Mouse (Mus musculus): ENCODE results near the gene Nhs. TPM values are rescaled to one million over a fixed set of nuclear protein-coding genes. Genes with fewer than 3 reads are reported as not detected.

The Nhs gene
- polyA plus RNA-seq, 1 experiment = 0.13 TPM

GRCm38 (mm10) chrX:161977236-161977841 is 182.2 kb downstream of the Nhs start:
- H3K79me2 ChIP-seq (ENCODE audit: control insufficient read depth, insufficient read depth) = no peaks in the 10 kb centered on the region
- no peak overlapping the region for H3K4me3 ChIP-seq (ENCODE audit: insufficient read depth, poor library complexity, severe bottlenecking)
- TF ChIP-seq MYOG (IDR thresholded peaks at IDR 0.05; ENCODE audit: control insufficient read depth, extremely low read depth, insufficient read length) (no peak), FOSL1 (IDR thresholded peaks at IDR 0.05; ENCODE audit: insufficient read depth, low read length, poor library complexity, severe bottlenecking) (no peak), CEBPB (IDR thresholded peaks at IDR 0.05; ENCODE audit: low read depth) (no peak), CTCF (IDR thresholded peaks at IDR 0.05; ENCODE audit: control insufficient read depth, insufficient read depth, insufficient read length) (no peak), MYOD1 (IDR thresholded peaks at IDR 0.05; ENCODE audit: control insufficient read depth, insufficient read length, low read depth) (no peak), MAX (IDR thresholded peaks at IDR 0.05) (no peak), USF1 (IDR thresholded peaks at IDR 0.05; ENCODE audit: low read depth) (no peak)
- no peak overlapping the region for H3ac ChIP-seq (ENCODE audit: control insufficient read depth, insufficient read length, low read depth)
- H3K27me3 ChIP-seq (ENCODE audit: control insufficient read depth, insufficient read depth, insufficient read length) = no peaks in the 10 kb centered on the region
- H3K36me3 ChIP-seq (ENCODE audit: control insufficient read depth, insufficient read depth) = no peaks in the 10 kb centered on the region
- no peaks in the 10 kb centered on the region for H3K79me3 ChIP-seq (ENCODE audit: low read depth)

GRCm38 (mm10) chrX:161976376-161976775 is 183.2 kb downstream of the Nhs start:
- TF ChIP-seq MYOD1 (IDR thresholded peaks at IDR 0.05; ENCODE audit: control insufficient read depth, insufficient read length, low read depth) (no peak), MYOG (IDR thresholded peaks at IDR 0.05; ENCODE audit: control insufficient read depth, extremely low read depth, insufficient read length) (no peak), MAX (IDR thresholded peaks at IDR 0.05) (no peak), USF1 (IDR thresholded peaks at IDR 0.05; ENCODE audit: low read depth) (no peak), CEBPB (IDR thresholded peaks at IDR 0.05; ENCODE audit: low read depth) (no peak), FOSL1 (IDR thresholded peaks at IDR 0.05; ENCODE audit: insufficient read depth, low read length, poor library complexity, severe bottlenecking) (no peak), CTCF (IDR thresholded peaks at IDR 0.05; ENCODE audit: control insufficient read depth, insufficient read depth, insufficient read length) (no peak)
- Histone ChIP-seq H3K4me3 (ENCODE audit: insufficient read depth, poor library complexity, severe bottlenecking) (no peak overlapping the region), H3K36me3 (ENCODE audit: control insufficient read depth, insufficient read depth) (no peaks in the 10 kb centered on the region), H3ac (ENCODE audit: control insufficient read depth, insufficient read length, low read depth) (no peak overlapping the region), H3K79me2 (ENCODE audit: control insufficient read depth, insufficient read depth) (no peaks in the 10 kb centered on the region), H3K79me3 (ENCODE audit: low read depth) (no peaks in the 10 kb centered on the region), H3K27me3 (ENCODE audit: control insufficient read depth, insufficient read depth, insufficient read length) (no peaks in the 10 kb centered on the region)

DNA sequence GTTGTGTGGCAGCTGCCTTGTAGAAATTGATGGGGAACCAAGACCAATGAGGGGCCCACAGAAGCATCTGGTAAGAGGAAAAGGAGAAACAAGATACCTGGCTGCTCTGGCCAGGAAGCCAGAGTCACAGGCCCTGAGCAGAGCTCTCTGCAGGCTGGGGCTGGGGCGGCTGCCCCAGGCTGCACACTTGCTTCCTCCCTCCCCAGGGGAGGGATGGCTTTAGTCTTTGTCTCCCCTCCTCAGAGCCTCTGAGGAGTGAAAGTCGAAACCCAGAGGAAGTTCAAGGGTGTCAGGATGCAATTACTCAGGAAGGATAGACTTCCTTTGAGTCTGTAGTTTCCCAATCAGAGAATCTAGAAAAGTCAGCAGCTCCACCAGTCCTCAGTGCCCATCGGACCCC is 186.0 kb downstream of the Nhs start:
- H3K79me3 ChIP-seq (ENCODE audit: low read depth) = no peaks in the 10 kb centered on the region
- no peak overlapping the region for H3ac ChIP-seq (ENCODE audit: control insufficient read depth, insufficient read length, low read depth)
- H3K36me3 ChIP-seq (ENCODE audit: control insufficient read depth, insufficient read depth) = no peaks in the 10 kb centered on the region
- H3K27me3 ChIP-seq (ENCODE audit: control insufficient read depth, insufficient read depth, insufficient read length) = no peaks in the 10 kb centered on the region
- no peak overlapping the region for H3K4me3 ChIP-seq (ENCODE audit: insufficient read depth, poor library complexity, severe bottlenecking)
- TF ChIP-seq MYOG (IDR thresholded peaks at IDR 0.05; ENCODE audit: control insufficient read depth, extremely low read depth, insufficient read length) (no peak), CTCF (IDR thresholded peaks at IDR 0.05; ENCODE audit: control insufficient read depth, insufficient read depth, insufficient read length) (no peak)
- H3K79me2 ChIP-seq (ENCODE audit: control insufficient read depth, insufficient read depth) = no peaks in the 10 kb centered on the region

DNA sequence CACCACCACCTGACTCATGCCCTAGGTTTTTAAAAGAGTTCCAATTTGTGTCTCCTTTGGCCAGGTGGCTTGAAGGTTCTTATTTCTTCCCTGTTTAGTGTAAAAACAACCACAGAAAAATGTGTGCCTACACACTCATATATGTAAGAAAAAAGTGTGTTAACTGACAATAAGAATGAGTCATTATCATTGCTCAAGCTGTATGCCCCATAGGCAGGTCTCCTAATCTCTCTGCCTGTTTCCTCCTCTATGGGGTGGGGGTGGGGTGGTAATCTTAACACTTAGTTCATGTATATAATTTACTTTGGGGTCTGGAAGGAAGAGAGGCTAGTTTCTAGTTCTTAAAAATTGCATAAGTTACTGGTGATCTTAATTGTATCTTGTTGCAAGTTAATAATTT is 186.8 kb downstream of the Nhs start:
- no peak overlapping the region for H3ac ChIP-seq (ENCODE audit: control insufficient read depth, insufficient read length, low read depth)
- no peaks in the 10 kb centered on the region for H3K27me3 ChIP-seq (ENCODE audit: control insufficient read depth, insufficient read depth, insufficient read length)
- H3K79me3 ChIP-seq (ENCODE audit: low read depth) = no peaks in the 10 kb centered on the region
- H3K4me3 ChIP-seq (ENCODE audit: insufficient read depth, poor library complexity, severe bottlenecking) = no peak overlapping the region
- H3K79me2 ChIP-seq (ENCODE audit: control insufficient read depth, insufficient read depth) = no peaks in the 10 kb centered on the region
- TF ChIP-seq FOSL1 (IDR thresholded peaks at IDR 0.05; ENCODE audit: insufficient read depth, low read length, poor library complexity, severe bottlenecking) (no peak), USF1 (IDR thresholded peaks at IDR 0.05; ENCODE audit: low read depth) (no peak), CTCF (IDR thresholded peaks at IDR 0.05; ENCODE audit: control insufficient read depth, insufficient read depth, insufficient read length) (no peak), MAX (IDR thresholded peaks at IDR 0.05) (no peak), MYOG (IDR thresholded peaks at IDR 0.05; ENCODE audit: control insufficient read depth, extremely low read depth, insufficient read length) (no peak), MYOD1 (IDR thresholded peaks at IDR 0.05; ENCODE audit: control insufficient read depth, insufficient read length, low read depth) (no peak), CEBPB (IDR thresholded peaks at IDR 0.05; ENCODE audit: low read depth) (no peak)
- no peaks in the 10 kb centered on the region for H3K36me3 ChIP-seq (ENCODE audit: control insufficient read depth, insufficient read depth)

DNA sequence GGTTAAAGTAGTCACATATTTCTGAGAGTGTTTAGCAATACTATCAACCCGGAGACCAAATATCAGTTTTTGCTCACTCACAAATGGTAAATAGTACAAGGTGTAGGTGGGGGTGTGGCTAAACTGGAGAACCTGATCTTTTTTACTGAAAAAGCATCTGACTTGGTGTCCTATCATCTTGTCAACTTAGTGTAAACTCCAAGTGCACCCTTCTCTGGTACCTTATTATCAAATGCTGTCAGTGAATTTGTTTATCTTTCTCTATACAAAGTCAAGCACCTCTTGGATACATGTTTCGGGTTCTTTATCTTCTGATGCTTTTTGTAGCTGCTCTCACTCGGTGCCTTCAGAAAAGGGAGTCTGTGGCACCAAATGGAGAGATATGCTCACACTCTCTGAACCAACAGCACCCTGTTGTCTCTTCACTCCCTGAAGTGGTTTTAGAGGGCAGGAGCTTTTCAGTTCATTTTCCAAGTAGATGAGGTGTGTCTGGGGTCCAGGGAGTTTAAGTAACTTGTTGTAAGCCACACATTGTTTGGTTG is 187.5 kb downstream of the Nhs start:
- Histone ChIP-seq H3K79me2 (ENCODE audit: control insufficient read depth, insufficient read depth) (no peaks in the 10 kb centered on the region), H3K79me3 (ENCODE audit: low read depth) (no peaks in the 10 kb centered on the region), H3ac (ENCODE audit: control insufficient read depth, insufficient read length, low read depth) (no peak overlapping the region), H3K36me3 (ENCODE audit: control insufficient read depth, insufficient read depth) (no peaks in the 10 kb centered on the region), H3K4me3 (ENCODE audit: insufficient read depth, poor library complexity, severe bottlenecking) (no peak overlapping the region), H3K27me3 (ENCODE audit: control insufficient read depth, insufficient read depth, insufficient read length) (no peaks in the 10 kb centered on the region)
- TF ChIP-seq MYOD1 (IDR thresholded peaks at IDR 0.05; ENCODE audit: control insufficient read depth, insufficient read length, low read depth) = no peak

- Histone ChIP-seq H3K27me3 (ENCODE audit: control insufficient read depth, insufficient read depth, insufficient read length) (no peaks in the 10 kb centered on the region), H3K4me3 (ENCODE audit: insufficient read depth, poor library complexity, severe bottlenecking) (no peak overlapping the region), H3ac (ENCODE audit: control insufficient read depth, insufficient read length, low read depth) (no peak overlapping the region), H3K79me2 (ENCODE audit: control insufficient read depth, insufficient read depth) (no peaks in the 10 kb centered on the region), H3K79me3 (ENCODE audit: low read depth) (no peaks in the 10 kb centered on the region), H3K36me3 (ENCODE audit: control insufficient read depth, insufficient read depth) (no peaks in the 10 kb centered on the region)
- TF ChIP-seq MAX (IDR thresholded peaks at IDR 0.05) (no peak), USF1 (IDR thresholded peaks at IDR 0.05; ENCODE audit: low read depth) (no peak), FOSL1 (IDR thresholded peaks at IDR 0.05; ENCODE audit: insufficient read depth, low read length, poor library complexity, severe bottlenecking) (no peak), MYOG (IDR thresholded peaks at IDR 0.05; ENCODE audit: control insufficient read depth, extremely low read depth, insufficient read length) (no peak)
Measured at GRCm38 (mm10) chrX:161971131-161971530, 188.4 kb downstream of the Nhs start.
